Mouse (Mus musculus): ENCODE measurements around the gene Tsacc. TPM values are rescaled to one million over a fixed set of nuclear protein-coding genes. Genes with fewer than 3 reads are reported as not detected.
"Not testable (repeated sequence)": the region's sequence is repeated elsewhere in the genome, so short reads cannot be mapped to it uniquely, and the experiment has no call there.

Gene Tsacc
- polyA plus RNA-seq, 1 experiment from 2014 or later: 9.1 TPM

DNA sequence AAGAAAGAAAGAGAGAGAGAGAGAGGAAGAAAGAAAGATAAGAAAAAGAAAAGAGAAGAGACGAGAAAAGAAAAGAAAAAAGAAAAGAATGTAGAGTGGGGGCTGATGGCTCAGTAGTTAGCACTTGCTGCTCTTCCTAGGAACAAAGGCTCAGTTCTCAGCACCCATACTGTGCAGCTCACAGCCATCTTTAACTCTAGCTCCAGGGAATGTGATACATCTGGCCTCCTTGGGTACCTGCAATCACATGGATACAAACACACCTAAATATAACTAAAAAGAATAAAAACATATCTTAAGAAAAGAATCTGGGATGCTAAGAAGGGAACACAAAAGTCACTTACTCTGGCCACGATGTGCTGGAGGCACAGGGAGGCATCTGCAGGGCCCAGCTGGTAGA is 20.7 kb downstream of the Tsacc start:
- no peaks in the 10 kb centered on the region for H3K4me1 ChIP-seq (ENCODE audit: control insufficient read depth, insufficient read depth, low read length)
- 86% methylated on average over 2 of the region's 2 CpGs for WGBS
- H3K4me3 ChIP-seq (ENCODE audit: low read depth, low read length): no peak overlapping the region
- DNase-seq (ENCODE audit: low spot score) (no peak), ATAC-seq (ENCODE audit: insufficient read depth, low FRiP score, low TSS enrichment) (no peak)
- no peak overlapping the region for H3K4me2 ChIP-seq (ENCODE audit: low read depth)
- no peaks in the 10 kb centered on the region for H3K36me3 ChIP-seq (ENCODE audit: control insufficient read depth, insufficient read depth, low read length)
- no peak overlapping the region for H3K9ac ChIP-seq (ENCODE audit: low read length)
- no peaks in the 10 kb centered on the region for H3K9me3 ChIP-seq (ENCODE audit: control insufficient read depth, low read length)
- no peak overlapping the region for H3K27ac ChIP-seq (ENCODE audit: low read depth, low read length)
- no peaks in the 10 kb centered on the region for H3K27me3 ChIP-seq (ENCODE audit: control insufficient read depth, insufficient read depth, low read length)

DNA sequence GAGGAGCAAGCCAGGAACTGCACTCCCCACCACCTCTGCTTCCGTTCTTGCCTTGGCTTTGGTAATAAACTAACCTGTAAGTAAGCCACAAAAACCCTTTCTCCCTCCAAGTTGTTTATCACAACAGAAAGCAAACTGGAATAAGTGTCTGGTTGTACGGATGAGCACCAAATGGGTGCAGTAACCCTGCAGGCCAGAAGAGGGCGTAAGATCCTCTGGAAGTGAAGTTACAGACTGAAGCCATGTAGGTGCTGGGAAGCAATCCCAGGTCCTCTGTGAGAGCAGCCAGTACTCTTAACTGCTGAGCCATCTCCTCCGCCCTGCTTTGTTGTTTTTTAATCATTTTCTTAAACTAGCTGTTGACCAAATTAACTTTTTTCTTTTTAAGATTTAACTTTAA is 22.8 kb downstream of the Tsacc start:
- Histone ChIP-seq H3K4me2 (ENCODE audit: low read depth) (no peak overlapping the region), H3K27me3 (ENCODE audit: control insufficient read depth, insufficient read depth, low read length) (no peaks in the 10 kb centered on the region), H3K36me3 (ENCODE audit: control insufficient read depth, insufficient read depth, low read length) (no peaks in the 10 kb centered on the region), H3K4me3 (ENCODE audit: low read depth, low read length) (no peak overlapping the region), H3K9me3 (ENCODE audit: control insufficient read depth, low read length) (no peaks in the 10 kb centered on the region), H3K9ac (ENCODE audit: low read length) (no peak overlapping the region), H3K27ac (ENCODE audit: low read depth, low read length) (no peak overlapping the region), H3K4me1 (ENCODE audit: control insufficient read depth, insufficient read depth, low read length) (no peaks in the 10 kb centered on the region)
- DNase-seq (ENCODE audit: low spot score): no peak
- ATAC-seq (ENCODE audit: insufficient read depth, low FRiP score, low TSS enrichment): no peak
- WGBS: 93% methylated on average over 4 of the region's 4 CpGs

DNA sequence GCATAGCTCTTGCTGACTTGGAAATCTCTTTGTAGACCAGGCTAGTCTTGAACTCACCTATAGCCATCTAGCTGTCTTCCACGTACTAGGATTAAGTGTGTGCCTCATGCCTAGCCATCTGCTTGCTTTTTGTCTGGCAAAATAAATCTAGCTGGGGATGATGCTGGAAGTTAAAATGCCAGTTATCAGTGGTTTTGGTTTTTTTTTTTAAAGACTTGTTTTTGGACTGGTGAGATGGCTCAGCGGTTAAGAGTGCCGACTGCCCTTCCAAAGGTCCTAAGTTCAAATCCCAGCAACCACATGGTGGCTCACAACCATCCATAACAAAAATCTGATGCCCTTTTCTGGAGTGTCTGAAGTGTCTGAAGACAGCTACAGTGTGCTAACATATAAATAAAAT is 24.9 kb downstream of the Tsacc start:
- Histone ChIP-seq H3K27ac (ENCODE audit: low read depth, low read length) (no peak overlapping the region), H3K9ac (ENCODE audit: low read length) (no peak overlapping the region), H3K4me1 (ENCODE audit: control insufficient read depth, insufficient read depth, low read length) (no peaks in the 10 kb centered on the region), H3K36me3 (ENCODE audit: control insufficient read depth, insufficient read depth, low read length) (no peaks in the 10 kb centered on the region), H3K4me2 (ENCODE audit: low read depth) (no peak overlapping the region), H3K4me3 (ENCODE audit: low read depth, low read length) (no peak overlapping the region), H3K9me3 (ENCODE audit: control insufficient read depth, low read length) (no peaks in the 10 kb centered on the region), H3K27me3 (ENCODE audit: control insufficient read depth, insufficient read depth, low read length) (no peaks in the 10 kb centered on the region)
- no peak for ATAC-seq (ENCODE audit: insufficient read depth, low FRiP score, low TSS enrichment)
- DNase-seq (ENCODE audit: low spot score): no peak
- 93% methylated on average over 3 of the region's 3 CpGs for WGBS

DNA sequence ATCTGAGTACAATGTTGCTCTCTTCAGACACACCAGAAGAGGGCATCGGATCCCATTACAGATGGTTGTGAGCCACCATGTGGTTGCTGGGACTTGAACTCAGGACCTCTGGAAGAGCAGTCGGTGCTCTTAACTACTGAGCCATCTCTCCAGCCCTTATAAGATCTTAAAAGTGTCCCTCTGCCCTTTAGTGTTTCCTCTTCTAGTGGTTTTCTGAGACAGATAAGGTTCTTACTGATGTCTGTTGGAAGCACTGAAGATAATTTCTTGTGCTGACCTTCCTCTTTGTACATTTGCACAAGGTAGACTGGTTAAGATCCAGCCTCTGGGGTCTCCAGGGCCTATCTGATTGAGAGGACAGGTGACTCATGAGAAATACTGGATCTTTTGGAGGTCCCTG is 25.5 kb downstream of the Tsacc start:
- not testable (repeated sequence) for H3K36me3 ChIP-seq (ENCODE audit: control insufficient read depth, insufficient read depth, low read length); H3K4me2 ChIP-seq (ENCODE audit: low read depth); H3K27ac ChIP-seq (ENCODE audit: low read depth, low read length); H3K9ac ChIP-seq (ENCODE audit: low read length); H3K27me3 ChIP-seq (ENCODE audit: control insufficient read depth, insufficient read depth, low read length); H3K4me3 ChIP-seq (ENCODE audit: low read depth, low read length); ATAC-seq (ENCODE audit: insufficient read depth, low FRiP score, low TSS enrichment); H3K4me1 ChIP-seq (ENCODE audit: control insufficient read depth, insufficient read depth, low read length); H3K9me3 ChIP-seq (ENCODE audit: control insufficient read depth, low read length); DNase-seq (ENCODE audit: low spot score)
- 89% methylated on average over 2 of the region's 2 CpGs for WGBS

DNA sequence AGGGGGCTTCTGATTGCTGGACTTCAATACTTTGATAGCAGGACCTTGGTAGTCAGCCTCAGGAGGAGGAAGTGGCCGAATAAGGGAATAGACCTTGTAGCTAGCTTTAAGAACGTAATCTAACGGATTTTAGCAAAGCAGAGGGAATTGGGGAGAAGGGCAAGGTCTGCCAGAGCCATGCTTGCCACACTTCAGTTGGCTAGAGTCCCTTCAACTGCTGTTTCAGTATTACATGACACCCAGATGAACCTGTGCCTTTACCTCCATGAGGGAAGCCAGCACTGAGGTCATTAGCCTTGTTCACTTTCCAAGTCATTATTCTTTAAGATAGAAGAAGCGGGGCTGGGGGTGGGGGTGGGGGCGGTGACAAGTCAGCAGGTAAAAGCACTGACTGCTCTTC is 27.8 kb downstream of the Tsacc start:
- WGBS: 89% methylated on average over 5 of the region's 5 CpGs

DNA sequence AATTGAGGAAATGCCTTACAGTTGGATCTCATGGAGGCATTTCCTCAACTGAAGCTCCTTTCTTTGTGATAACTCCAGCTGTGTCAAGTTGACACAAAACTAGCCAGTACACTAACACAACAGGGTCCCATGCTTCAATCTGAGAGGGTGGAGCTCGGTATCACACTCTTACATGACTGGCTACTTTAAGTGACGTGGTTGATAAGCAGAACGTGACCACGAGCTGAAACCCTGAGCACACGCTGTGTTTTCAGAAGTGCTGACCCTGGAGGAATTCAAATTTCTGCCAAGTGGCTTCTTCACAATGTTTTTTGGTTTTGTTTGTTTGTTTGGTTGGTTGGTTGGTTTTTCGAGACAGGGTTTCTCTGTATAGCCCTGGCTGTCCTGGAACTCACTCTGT is 28.8 kb downstream of the Tsacc start:
- H3K36me3 ChIP-seq (ENCODE audit: control insufficient read depth, insufficient read depth, low read length); ATAC-seq (ENCODE audit: insufficient read depth, low FRiP score, low TSS enrichment); H3K9me3 ChIP-seq (ENCODE audit: control insufficient read depth, low read length); H3K4me1 ChIP-seq (ENCODE audit: control insufficient read depth, insufficient read depth, low read length); DNase-seq (ENCODE audit: low spot score); H3K27me3 ChIP-seq (ENCODE audit: control insufficient read depth, insufficient read depth, low read length); H3K4me3 ChIP-seq (ENCODE audit: low read depth, low read length); H3K9ac ChIP-seq (ENCODE audit: low read length); H3K4me2 ChIP-seq (ENCODE audit: low read depth); H3K27ac ChIP-seq (ENCODE audit: low read depth, low read length): not testable (repeated sequence)
- WGBS: 87% methylated on average over 6 of the region's 6 CpGs

More for the DNA sequence above, 27.8 kb downstream of the Tsacc start:
- Histone ChIP-seq H3K27ac (ENCODE audit: low read depth, low read length) (no peak overlapping the region), H3K4me3 (ENCODE audit: low read depth, low read length) (no peak overlapping the region), H3K36me3 (ENCODE audit: control insufficient read depth, insufficient read depth, low read length) (no peaks in the 10 kb centered on the region), H3K4me2 (ENCODE audit: low read depth) (no peak overlapping the region), H3K9me3 (ENCODE audit: control insufficient read depth, low read length) (no peaks in the 10 kb centered on the region), H3K9ac (ENCODE audit: low read length) (no peak overlapping the region), H3K4me1 (ENCODE audit: control insufficient read depth, insufficient read depth, low read length) (no peaks in the 10 kb centered on the region), H3K27me3 (ENCODE audit: control insufficient read depth, insufficient read depth, low read length) (no peaks in the 10 kb centered on the region)
- DNase-seq (ENCODE audit: low spot score) (no peak), ATAC-seq (ENCODE audit: insufficient read depth, low FRiP score, low TSS enrichment) (no peak)

DNA sequence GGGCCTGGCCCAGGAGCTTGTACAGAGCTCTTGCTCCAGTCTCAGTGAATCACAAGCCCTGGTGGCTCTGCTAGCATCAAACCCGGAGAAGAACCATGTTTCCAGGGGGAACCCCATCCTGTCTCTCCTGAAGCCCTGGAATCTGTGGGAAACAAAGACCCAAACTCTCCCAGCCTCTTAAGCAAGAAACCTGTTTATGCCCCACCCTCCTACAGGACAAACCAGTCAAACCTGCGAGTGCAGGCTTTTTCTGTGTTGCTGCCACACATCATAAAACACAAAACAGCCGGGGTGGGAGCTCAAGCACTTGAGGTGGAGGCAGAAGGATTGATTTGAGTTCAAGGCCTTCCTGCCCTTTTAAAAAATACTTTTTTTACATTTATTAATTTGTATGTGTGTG is 34.5 kb downstream of the Tsacc start:
- no peak overlapping the region for H3K4me3 ChIP-seq (ENCODE audit: low read depth, low read length)
- no peaks in the 10 kb centered on the region for H3K9me3 ChIP-seq (ENCODE audit: control insufficient read depth, low read length)
- ATAC-seq (ENCODE audit: insufficient read depth, low FRiP score, low TSS enrichment) (no peak), DNase-seq (ENCODE audit: low spot score) (no peak)
- H3K4me1 ChIP-seq (ENCODE audit: control insufficient read depth, insufficient read depth, low read length): no peaks in the 10 kb centered on the region
- no peaks in the 10 kb centered on the region for H3K27me3 ChIP-seq (ENCODE audit: control insufficient read depth, insufficient read depth, low read length)
- H3K27ac ChIP-seq (ENCODE audit: low read depth, low read length): no peak overlapping the region
- 77% methylated on average over 3 of the region's 3 CpGs for WGBS
- H3K36me3 ChIP-seq (ENCODE audit: control insufficient read depth, insufficient read depth, low read length): no peaks in the 10 kb centered on the region
- no peak overlapping the region for H3K4me2 ChIP-seq (ENCODE audit: low read depth)
- H3K9ac ChIP-seq (ENCODE audit: low read length): no peak overlapping the region

DNA sequence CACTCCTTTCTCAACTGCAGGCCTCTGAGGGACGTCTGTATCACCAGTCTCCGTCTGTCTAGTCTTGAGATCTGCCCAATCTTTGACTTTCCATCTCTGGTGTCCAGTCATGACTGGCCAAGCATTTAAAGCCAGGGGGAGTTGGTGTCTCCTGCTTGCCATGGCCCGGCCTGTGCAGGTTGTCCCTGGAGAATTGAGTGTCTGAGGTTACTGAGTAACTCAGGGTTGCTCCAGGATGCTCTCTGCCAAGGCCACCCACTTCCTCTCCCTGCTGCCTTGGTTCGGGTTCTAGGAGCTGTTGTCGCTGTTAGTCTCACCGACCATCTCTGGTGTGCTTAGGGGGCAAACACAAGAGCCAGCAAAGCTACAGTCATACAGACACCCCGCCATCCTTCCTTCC is 40.4 kb downstream of the Tsacc start:
- DNase-seq (ENCODE audit: low spot score) (no peak), ATAC-seq (ENCODE audit: insufficient read depth, low FRiP score, low TSS enrichment) (no peak)
- Histone ChIP-seq H3K36me3 (ENCODE audit: control insufficient read depth, insufficient read depth, low read length) (no peaks in the 10 kb centered on the region), H3K9ac (ENCODE audit: low read length) (no peak overlapping the region), H3K4me2 (ENCODE audit: low read depth) (no peak overlapping the region), H3K27me3 (ENCODE audit: control insufficient read depth, insufficient read depth, low read length) (peaks cover 16% of the 10 kb centered on the region; the same call in 1 of the 2 replicates), H3K27ac (ENCODE audit: low read depth, low read length) (no peak overlapping the region), H3K4me1 (ENCODE audit: control insufficient read depth, insufficient read depth, low read length) (peaks cover 5% of the 10 kb centered on the region), H3K4me3 (ENCODE audit: low read depth, low read length) (no peak overlapping the region), H3K9me3 (ENCODE audit: control insufficient read depth, low read length) (no peaks in the 10 kb centered on the region)
- 73% methylated on average over 7 of the region's 7 CpGs for WGBS

DNA sequence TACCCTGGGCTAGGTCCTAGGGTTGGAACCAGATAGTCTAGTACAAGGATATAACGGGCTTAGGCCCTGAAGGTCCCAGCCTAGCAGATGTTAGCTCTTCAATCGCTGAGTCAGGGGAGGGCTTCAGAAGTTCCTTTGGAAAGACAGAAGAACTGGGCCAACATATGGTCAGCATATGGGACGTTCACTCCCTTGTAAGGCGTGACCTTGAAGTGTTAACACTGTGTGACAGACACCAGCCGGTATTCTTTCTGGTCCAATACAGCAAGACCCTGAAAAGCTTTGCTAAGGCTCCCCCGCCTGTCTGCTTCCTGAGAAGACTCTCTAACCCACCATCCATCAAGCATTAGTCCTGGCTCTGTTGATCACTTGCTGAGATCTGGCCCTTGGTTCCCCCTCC is 40.8 kb downstream of the Tsacc start:
- DNase-seq (ENCODE audit: low spot score) (no peak), ATAC-seq (ENCODE audit: insufficient read depth, low FRiP score, low TSS enrichment) (no peak)
- Histone ChIP-seq H3K4me2 (ENCODE audit: low read depth) (no peak overlapping the region), H3K27ac (ENCODE audit: low read depth, low read length) (no peak overlapping the region), H3K4me1 (ENCODE audit: control insufficient read depth, insufficient read depth, low read length) (peaks cover 5% of the 10 kb centered on the region), H3K9ac (ENCODE audit: low read length) (no peak overlapping the region), H3K4me3 (ENCODE audit: low read depth, low read length) (no peak overlapping the region), H3K9me3 (ENCODE audit: control insufficient read depth, low read length) (no peaks in the 10 kb centered on the region), H3K36me3 (ENCODE audit: control insufficient read depth, insufficient read depth, low read length) (no peaks in the 10 kb centered on the region), H3K27me3 (ENCODE audit: control insufficient read depth, insufficient read depth, low read length) (peaks cover 16% of the 10 kb centered on the region; the same call in 1 of the 2 replicates)
- 50% methylated on average over 6 of the region's 6 CpGs for WGBS
